Mouse (Mus musculus): ENCODE data around the gene Drosha. TPM values are rescaled to one million over a fixed set of nuclear protein-coding genes. Genes with fewer than 3 reads are reported as not detected.

Drosha gene
- polyA plus RNA-seq, 1 experiment from 2014 or later, result 22.3 TPM

- H3K27me3 ChIP-seq (ENCODE audit: insufficient read depth, low read length), result no peaks in the 10 kb centered on the region
- no peaks in the 10 kb centered on the region for H3K4me1 ChIP-seq (replicated peaks; ENCODE audit: insufficient read depth, low read length)
- TF ChIP-seq CTCF (IDR thresholded peaks at IDR 0.05; ENCODE audit: low read depth), result no peak
- H3K36me3 ChIP-seq (ENCODE audit: insufficient read depth, low read length), result peaks cover 62% of the 10 kb centered on the region
- H3K9me3 ChIP-seq (replicated peaks; ENCODE audit: low read length), result no peaks in the 10 kb centered on the region
- no peak overlapping the region for H3K27ac ChIP-seq
- H3K4me2 ChIP-seq (ENCODE audit: low read length), result no peak overlapping the region
- WGBS, result 90% methylated on average over 8 of the region's 8 CpGs
- no peak overlapping the region for H3K4me3 ChIP-seq (replicated peaks; ENCODE audit: low read depth, low read length)
- H3K9ac ChIP-seq (ENCODE audit: low read depth, low read length), result no peak overlapping the region
- DNase-seq (ENCODE audit: low spot score) (no peak), ATAC-seq (replicated peaks; ENCODE audit: low FRiP score, low read depth) (no peak)
Observed at GRCm38 (mm10) chr15:12887206-12887605, 62.6 kb downstream of the Drosha start.

- no peak overlapping the region for H3K4me2 ChIP-seq (ENCODE audit: low read length)
- H3K27ac ChIP-seq, result no peak overlapping the region
- no peak overlapping the region for H3K4me3 ChIP-seq (replicated peaks; ENCODE audit: low read depth, low read length)
- no peak overlapping the region for H3K9ac ChIP-seq (ENCODE audit: low read depth, low read length)
- no peak for TF ChIP-seq CTCF (IDR thresholded peaks at IDR 0.05; ENCODE audit: low read depth)
- no peaks in the 10 kb centered on the region for H3K4me1 ChIP-seq (replicated peaks; ENCODE audit: insufficient read depth, low read length)
- H3K27me3 ChIP-seq (ENCODE audit: insufficient read depth, low read length), result no peaks in the 10 kb centered on the region
- no peak for ATAC-seq (replicated peaks; ENCODE audit: low FRiP score, low read depth)
- no peak for DNase-seq (ENCODE audit: low spot score)
- no peaks in the 10 kb centered on the region for H3K9me3 ChIP-seq (replicated peaks; ENCODE audit: low read length)
- 89% methylated on average over 4 of the region's 4 CpGs for WGBS
- peaks cover 52% of the 10 kb centered on the region for H3K36me3 ChIP-seq (ENCODE audit: insufficient read depth, low read length)
Observed at GRCm38 (mm10) chr15:12888312-12888711, 63.7 kb downstream of the Drosha start.

- no peak overlapping the region for H3K4me2 ChIP-seq (ENCODE audit: low read length)
- no peaks in the 10 kb centered on the region for H3K27me3 ChIP-seq (ENCODE audit: insufficient read depth, low read length)
- H3K4me1 ChIP-seq (replicated peaks; ENCODE audit: insufficient read depth, low read length), result no peaks in the 10 kb centered on the region
- 95% methylated on average over 11 of the region's 11 CpGs for WGBS
- DNase-seq (ENCODE audit: low spot score) (no peak), ATAC-seq (replicated peaks; ENCODE audit: low FRiP score, low read depth) (no peak)
- no peak overlapping the region for H3K27ac ChIP-seq
- H3K36me3 ChIP-seq (ENCODE audit: insufficient read depth, low read length), result peaks cover 40% of the 10 kb centered on the region
- H3K9me3 ChIP-seq (replicated peaks; ENCODE audit: low read length), result no peaks in the 10 kb centered on the region
- H3K4me3 ChIP-seq (replicated peaks; ENCODE audit: low read depth, low read length), result no peak overlapping the region
- no peak for TF ChIP-seq CTCF (IDR thresholded peaks at IDR 0.05; ENCODE audit: low read depth)
- no peak overlapping the region for H3K9ac ChIP-seq (ENCODE audit: low read depth, low read length)
Observed at GRCm38 (mm10) chr15:12889909-12890308, 65.3 kb downstream of the Drosha start.

GRCm38 (mm10) chr15:12895426-12895825 lies 70.8 kb downstream of the Drosha start:
- Histone ChIP-seq H3K4me2 (ENCODE audit: low read length) (no peak overlapping the region), H3K4me1 (replicated peaks; ENCODE audit: insufficient read depth, low read length) (no peaks in the 10 kb centered on the region), H3K9ac (ENCODE audit: low read depth, low read length) (no peak overlapping the region), H3K27me3 (ENCODE audit: insufficient read depth, low read length) (no peaks in the 10 kb centered on the region), H3K9me3 (replicated peaks; ENCODE audit: low read length) (no peaks in the 10 kb centered on the region), H3K27ac (no peak overlapping the region), H3K4me3 (replicated peaks; ENCODE audit: low read depth, low read length) (no peak overlapping the region), H3K36me3 (ENCODE audit: insufficient read depth, low read length) (peaks cover 16% of the 10 kb centered on the region)
- ATAC-seq (replicated peaks; ENCODE audit: low FRiP score, low read depth) (no peak), DNase-seq (ENCODE audit: low spot score) (no peak)
- no peak for TF ChIP-seq CTCF (IDR thresholded peaks at IDR 0.05; ENCODE audit: low read depth)
- 91% methylated on average over 13 of the region's 13 CpGs for WGBS

GRCm38 (mm10) chr15:12896022-12897009 lies 71.7 kb downstream of the Drosha start:
- no peak overlapping the region for H3K27ac ChIP-seq
- no peak overlapping the region for H3K4me2 ChIP-seq (ENCODE audit: low read length)
- WGBS, result 94% methylated on average over 18 of the region's 18 CpGs
- no peak for DNase-seq (ENCODE audit: low spot score)
- no peak overlapping the region for H3K9ac ChIP-seq (ENCODE audit: low read depth, low read length)
- H3K9me3 ChIP-seq (replicated peaks; ENCODE audit: low read length), result no peaks in the 10 kb centered on the region
- no peak for TF ChIP-seq CTCF (IDR thresholded peaks at IDR 0.05; ENCODE audit: low read depth)
- no peak for ATAC-seq (replicated peaks; ENCODE audit: low FRiP score, low read depth)
- H3K4me1 ChIP-seq (replicated peaks; ENCODE audit: insufficient read depth, low read length), result no peaks in the 10 kb centered on the region
- no peaks in the 10 kb centered on the region for H3K27me3 ChIP-seq (ENCODE audit: insufficient read depth, low read length)
- no peak overlapping the region for H3K4me3 ChIP-seq (replicated peaks; ENCODE audit: low read depth, low read length)
- H3K36me3 ChIP-seq (ENCODE audit: insufficient read depth, low read length), result peaks cover 16% of the 10 kb centered on the region

- DNase-seq (ENCODE audit: low spot score) (no peak), ATAC-seq (replicated peaks; ENCODE audit: low FRiP score, low read depth) (no peak)
- Histone ChIP-seq H3K9ac (ENCODE audit: low read depth, low read length) (no peak overlapping the region), H3K27me3 (ENCODE audit: insufficient read depth, low read length) (no peaks in the 10 kb centered on the region), H3K4me1 (replicated peaks; ENCODE audit: insufficient read depth, low read length) (no peaks in the 10 kb centered on the region), H3K27ac (no peak overlapping the region), H3K36me3 (ENCODE audit: insufficient read depth, low read length) (peaks cover 20% of the 10 kb centered on the region), H3K9me3 (replicated peaks; ENCODE audit: low read length) (no peaks in the 10 kb centered on the region), H3K4me2 (ENCODE audit: low read length) (no peak overlapping the region), H3K4me3 (replicated peaks; ENCODE audit: low read depth, low read length) (no peak overlapping the region)
- WGBS, result 94% methylated on average over 8 of the region's 8 CpGs
- TF ChIP-seq CTCF (IDR thresholded peaks at IDR 0.05; ENCODE audit: low read depth), result no peak
Observed at GRCm38 (mm10) chr15:12897831-12898230, 73.2 kb downstream of the Drosha start.
